Mouse (Mus musculus) embryonic fibroblast, embryonic 13.5 days (primary cell): ENCODE results near the gene Vdr.

Experiments used
- CTCF ChIP-seq: IDR thresholded peaks from 2 replicates; pipeline ENCODE4 v1.5.1; 2011; ENCODE audit warnings: mild to moderate bottlenecking, control low read depth, low read length, moderate library complexity, borderline replicate concordance; ENCODE audit not compliant: insufficient read depth
- POLR2A ChIP-seq: IDR thresholded peaks from 2 replicates; pipeline ENCODE4 v1.6.1; 2011; ENCODE audit warnings: low read depth, mild to moderate bottlenecking, control low read depth, low read length, moderate library complexity

GRCm38 (mm10) chr15:97816199-97816994 is 94.0 kb downstream of the Vdr start:
- TF ChIP-seq POLR2A = no peak
- no peak for TF ChIP-seq CTCF
